In the genomic region with DNA sequence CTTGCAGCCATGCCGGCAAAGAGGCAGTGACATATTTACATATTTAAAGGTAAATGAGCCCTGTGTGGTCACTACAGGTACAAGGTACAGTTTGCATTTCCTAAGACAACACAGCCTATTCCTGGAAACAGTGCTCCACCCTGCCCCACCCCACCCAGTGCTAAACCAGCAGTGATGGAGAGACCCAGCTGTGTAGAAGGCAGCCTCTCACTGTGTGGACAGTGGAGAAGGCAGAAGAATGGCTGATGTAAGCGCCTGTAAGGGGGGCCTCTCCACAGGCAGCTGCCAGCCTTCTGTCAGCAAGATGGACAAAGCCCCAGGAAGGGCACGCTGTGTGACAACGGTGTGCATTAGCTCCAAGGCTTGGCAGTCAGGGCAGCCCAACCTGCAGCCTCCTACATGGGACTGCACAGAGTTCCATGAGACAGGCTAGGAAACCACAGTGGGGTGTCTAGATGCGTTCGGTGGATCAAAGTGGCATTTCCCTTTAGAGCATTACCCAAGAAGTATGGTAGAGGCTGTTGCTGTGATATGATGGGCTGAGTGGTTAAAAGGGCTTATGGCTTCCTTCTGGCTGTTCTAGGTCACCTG, we compare ENCODE assay signal across 9 mouse cellular contexts.
DNase-seq lines count a peak whose midpoint lies in the region; ATAC-seq lines count a peak whose summit lies in the region.
"Had no signal": no experiment of that assay in that cellular context is flagged by ENCODE, and none has a peak within 500 bp of the region (broad histone marks: within the 10 kb centered on the region; RNA-seq: fewer than 3 reads in every experiment).

No protein-coding gene starts in this region.

- no peak overlapping the region for H3K4me2 ChIP-seq in lung, embryonic 15.5 days
- no peak overlapping the region for H3K4me2 ChIP-seq in embryonic facial prominence, embryonic 12.5 days (replicated peaks)
- H3K4me2 ChIP-seq in hindbrain, embryonic 15.5 days, result no peak overlapping the region
- H3K4me2 ChIP-seq in stomach, embryonic 15.5 days, result no peak overlapping the region
- H3K4me2 ChIP-seq in liver, embryonic 12.5 days, result no peak overlapping the region
- H3K4me2 ChIP-seq: liver, embryonic 11.5 days had no signal

- WGBS in lung, embryonic 15.5 days, result 70% methylated on average over 6 of the region's 6 CpGs
- WGBS in embryonic facial prominence, embryonic 12.5 days, result 82% methylated on average over 6 of the region's 6 CpGs
- 49% methylated on average over 6 of the region's 6 CpGs for WGBS in hindbrain, embryonic 15.5 days
- 70% methylated on average over 6 of the region's 6 CpGs for WGBS in stomach, embryonic 15.5 days
- 65% methylated on average over 6 of the region's 6 CpGs for WGBS in liver, embryonic 12.5 days (ENCODE audit: insufficient replicate concordance)

- no peak overlapping the region for H3K27ac ChIP-seq in lung, embryonic 15.5 days
- no peak overlapping the region for H3K27ac ChIP-seq in embryonic facial prominence, embryonic 12.5 days
- no peak overlapping the region for H3K27ac ChIP-seq in hindbrain, embryonic 15.5 days (replicated peaks)
- no peak overlapping the region for H3K27ac ChIP-seq in stomach, embryonic 15.5 days
- H3K27ac ChIP-seq in liver, embryonic 12.5 days, result no peak overlapping the region

- H3K27me3 ChIP-seq in lung, embryonic 15.5 days, result no peaks in the 10 kb centered on the region
- peaks cover 7% of the 10 kb centered on the region; the same call in 1 of the 2 replicates for H3K27me3 ChIP-seq in embryonic facial prominence, embryonic 12.5 days
- no peaks in the 10 kb centered on the region for H3K27me3 ChIP-seq in hindbrain, embryonic 15.5 days
- H3K27me3 ChIP-seq in stomach, embryonic 15.5 days (replicated peaks), result no peaks in the 10 kb centered on the region
- H3K27me3 ChIP-seq in liver, embryonic 12.5 days (replicated peaks), result no peaks in the 10 kb centered on the region

- no peaks in the 10 kb centered on the region for H3K9me3 ChIP-seq in lung, embryonic 15.5 days
- no peaks in the 10 kb centered on the region for H3K9me3 ChIP-seq in embryonic facial prominence, embryonic 12.5 days
- H3K9me3 ChIP-seq in hindbrain, embryonic 15.5 days, result no peaks in the 10 kb centered on the region
- H3K9me3 ChIP-seq in stomach, embryonic 15.5 days, result no peaks in the 10 kb centered on the region
- no peaks in the 10 kb centered on the region for H3K9me3 ChIP-seq in liver, embryonic 12.5 days (replicated peaks)

- H3K36me3 ChIP-seq in lung, embryonic 15.5 days, result no peaks in the 10 kb centered on the region
- H3K36me3 ChIP-seq in embryonic facial prominence, embryonic 12.5 days, result no peaks in the 10 kb centered on the region
- no peaks in the 10 kb centered on the region for H3K36me3 ChIP-seq in hindbrain, embryonic 15.5 days
- no peaks in the 10 kb centered on the region for H3K36me3 ChIP-seq in stomach, embryonic 15.5 days
- no peaks in the 10 kb centered on the region for H3K36me3 ChIP-seq in liver, embryonic 12.5 days

- no peak overlapping the region for H3K4me3 ChIP-seq in lung, embryonic 15.5 days
- no peak overlapping the region for H3K4me3 ChIP-seq in embryonic facial prominence, embryonic 12.5 days
- H3K4me3 ChIP-seq in hindbrain, embryonic 15.5 days, result no peak overlapping the region
- H3K4me3 ChIP-seq in stomach, embryonic 15.5 days (replicated peaks), result no peak overlapping the region
- no peak overlapping the region for H3K4me3 ChIP-seq in liver, embryonic 12.5 days

- no peaks in the 10 kb centered on the region for H3K4me1 ChIP-seq in lung, embryonic 15.5 days
- no peaks in the 10 kb centered on the region for H3K4me1 ChIP-seq in embryonic facial prominence, embryonic 12.5 days
- H3K4me1 ChIP-seq in hindbrain, embryonic 15.5 days (replicated peaks), result peaks cover 7% of the 10 kb centered on the region
- no peaks in the 10 kb centered on the region for H3K4me1 ChIP-seq in stomach, embryonic 15.5 days
- H3K4me1 ChIP-seq in liver, embryonic 12.5 days, result no peaks in the 10 kb centered on the region

- no peak for DNase-seq in lung, adult 18-20 months
- DNase-seq in left cerebral cortex, adult 11 months (ENCODE audit: low spot score), result no peak

- no peak overlapping the region for H3K9ac ChIP-seq in lung, embryonic 15.5 days
- no peak overlapping the region for H3K9ac ChIP-seq in embryonic facial prominence, embryonic 12.5 days
- no peak overlapping the region for H3K9ac ChIP-seq in hindbrain, embryonic 15.5 days
- H3K9ac ChIP-seq in stomach, embryonic 15.5 days, result no peak overlapping the region
- no peak overlapping the region for H3K9ac ChIP-seq in liver, embryonic 12.5 days

- 0 out of 2 replicates have a peak, but pooled peaks have one; percentile 8 for ATAC-seq in lung, embryonic 15.5 days (ENCODE audit: borderline replicate concordance, extremely low read depth, low FRiP score, low TSS enrichment)
- 0 out of 2 replicates have a peak, but pooled peaks have one; percentile 3 for ATAC-seq in embryonic facial prominence, embryonic 12.5 days (ENCODE audit: insufficient number of reproducible peaks, insufficient read depth, low FRiP score, low TSS enrichment)
- peak; percentile 34; the same call in 1 of the 2 replicates for ATAC-seq in hindbrain, embryonic 15.5 days (ENCODE audit: low FRiP score, low read depth)
- peak; percentile 66; the same call in 1 of the 2 replicates for ATAC-seq in stomach, embryonic 15.5 days (ENCODE audit: insufficient read depth, low FRiP score, low read depth)
- ATAC-seq in erythroid progenitor cell, adult 5-6 weeks (replicated peaks; ENCODE audit: low FRiP score, poor library complexity, severe bottlenecking), result no peak
- no peak for ATAC-seq in liver, embryonic 12.5 days

Comparison
In these comparisons a context has a peak if more than half of its experiments do, and no peak if none do; other contexts are left out.
1. ATAC-seq: peak in lung, embryonic 15.5 days (single experiment), embryonic facial prominence, embryonic 12.5 days (single experiment), hindbrain, embryonic 15.5 days (single experiment) and stomach, embryonic 15.5 days (single experiment); none in erythroid progenitor cell, adult 5-6 weeks (single experiment) and liver, embryonic 12.5 days (single experiment).